Mouse (Mus musculus): ENCODE results near the gene Myadml2.

- TF ChIP-seq CTCF (IDR thresholded peaks at IDR 0.05; ENCODE audit: extremely low read depth, insufficient read length, insufficient replicate concordance, low read depth, low read length), result no peak
- TF ChIP-seq POLR2A (IDR thresholded peaks at IDR 0.05; ENCODE audit: low read depth, low read length), result no peak
Measured at GRCm38 (mm10) chr11:120633520-120634343, 14.2 kb downstream of the Myadml2 start, which contains the start of gene Mafg.
